Mouse (Mus musculus) erythroblast, embryonic 14.5 days (primary cell): ENCODE data around the gene Ctdnep1. TPM values are rescaled to one million over a fixed set of nuclear protein-coding genes. Genes with fewer than 3 reads are reported as not detected.

Source experiments
- H3K27me3 ChIP-seq: 2 replicates; pipeline ENCODE4 v1.6.1; 2012; ENCODE audit warnings: inconsistent platforms; ENCODE audit not compliant: control insufficient read depth
- H3K36me3 ChIP-seq: 2 replicates; pipeline ENCODE4 v1.6.1; 2012; ENCODE audit warnings: mild to moderate bottlenecking, inconsistent platforms; ENCODE audit not compliant: control insufficient read depth
- H3K4me1 ChIP-seq: 2 replicates; pipeline ENCODE4 v1.6.1; 2012; ENCODE audit warnings: inconsistent platforms; ENCODE audit not compliant: control insufficient read depth
- H3K4me3 ChIP-seq: replicated peaks from 2 replicates; pipeline ENCODE3; 2012; ENCODE audit warnings: moderate library complexity, mild to moderate bottlenecking, inconsistent platforms
- H3K9me3 ChIP-seq: 2 replicates; pipeline ENCODE4 v1.6.1; 2012; ENCODE audit warnings: low read length, inconsistent platforms, mixed read lengths; ENCODE audit not compliant: control insufficient read depth
- GATA1 ChIP-seq: IDR thresholded peaks from 2 replicates; pipeline ENCODE4 v1.6.1; 2012; ENCODE audit warnings: low read length, inconsistent platforms, mixed read lengths
- TAL1 ChIP-seq: IDR thresholded peaks from 3 replicates; pipeline ENCODE4 v1.6.1; 2012; ENCODE audit warnings: low read length, inconsistent platforms, mixed read lengths
- polyA plus RNA-seq: library from polyadenylated mRNA; stranded (reverse); fragments of >175 nt; gene quantifications from 2 replicates; pipeline ENCODE4 v1.2.3, GENCODE M21; 2012

The Ctdnep1 gene
- polyA plus RNA-seq, 1 experiment: 23.2 TPM

DNA sequence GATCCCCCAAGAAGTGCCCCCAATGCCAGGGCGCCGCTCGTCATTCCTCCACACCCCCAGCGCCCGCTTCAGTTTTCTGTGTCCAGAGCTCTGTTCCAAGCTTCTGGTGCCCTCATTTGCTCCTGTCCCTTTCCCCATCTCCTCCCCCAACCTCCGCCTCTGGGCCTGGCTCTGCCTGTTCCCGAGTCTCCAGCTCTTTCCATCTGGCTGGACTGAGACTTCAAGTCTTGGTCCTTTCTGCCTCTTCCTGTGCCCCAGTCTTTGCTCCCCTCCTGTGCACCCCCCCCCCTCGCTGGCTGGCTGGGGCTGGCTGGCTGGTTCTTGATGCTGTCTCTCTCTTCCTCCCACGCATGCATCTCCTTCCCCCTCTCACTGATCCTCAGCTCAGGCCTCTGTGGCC lies 46.4 kb downstream of the Ctdnep1 start:
- TF ChIP-seq GATA1 (no peak), TAL1 (no peak)
- H3K27me3 ChIP-seq: peaks cover 67% of the 10 kb centered on the region

DNA sequence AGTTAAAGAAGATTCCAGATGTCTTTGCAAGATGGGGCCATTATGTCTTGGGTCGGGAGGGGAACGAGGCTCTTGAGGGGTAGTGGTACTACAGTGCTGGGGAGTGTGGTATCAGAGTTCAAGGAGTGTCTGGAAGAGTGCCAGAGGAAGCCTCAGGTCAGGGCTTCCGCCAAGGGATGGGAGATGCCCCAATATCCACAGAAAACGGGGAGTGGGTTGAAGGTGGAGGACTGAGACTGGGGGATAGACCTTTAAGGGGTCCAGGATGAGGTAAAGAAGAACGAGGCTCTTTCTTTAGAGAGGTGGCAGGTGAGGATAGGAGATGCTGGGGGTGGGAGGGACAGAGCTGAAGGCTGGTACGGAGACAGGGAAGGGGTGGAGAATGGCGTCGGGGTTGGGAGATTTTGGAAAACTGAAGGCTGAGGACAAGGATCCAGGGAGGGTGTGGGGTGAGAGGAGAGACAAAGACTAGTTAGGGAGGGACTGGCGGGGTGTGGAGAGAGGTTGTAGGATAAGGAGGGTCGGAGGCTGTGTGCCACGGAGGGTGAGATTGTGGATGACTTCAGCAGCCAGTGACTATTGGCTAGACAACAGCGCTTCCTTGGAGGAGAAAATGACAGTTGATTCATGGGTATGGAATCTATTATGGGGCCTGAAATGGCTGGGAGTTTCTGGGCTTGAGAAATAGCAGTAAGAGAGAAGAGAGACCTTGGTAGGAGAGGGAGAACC lies 47.6 kb downstream of the Ctdnep1 start:
- TF ChIP-seq TAL1: no peak
- TF ChIP-seq GATA1: no peak
- Histone ChIP-seq H3K27me3 (peaks cover 55% of the 10 kb centered on the region), H3K4me3 (no peak overlapping the region)

More for the DNA sequence above, 46.4 kb downstream of the Ctdnep1 start:
- H3K36me3 ChIP-seq: no peaks in the 10 kb centered on the region; the same call in 1 of the 2 replicates
- no peaks in the 10 kb centered on the region for H3K9me3 ChIP-seq
- H3K4me1 ChIP-seq: peaks cover 15% of the 10 kb centered on the region
- H3K4me3 ChIP-seq: no peak overlapping the region

GRCm38 (mm10) chr11:70029130-70029801 lies 48.3 kb downstream of the Ctdnep1 start:
- TF ChIP-seq GATA1: no peak
- TF ChIP-seq TAL1: no peak
- peaks cover 48% of the 10 kb centered on the region for H3K27me3 ChIP-seq
- H3K36me3 ChIP-seq: no peaks in the 10 kb centered on the region; the same call in 1 of the 2 replicates
- no peak overlapping the region for H3K4me3 ChIP-seq
- H3K4me1 ChIP-seq: peaks cover 15% of the 10 kb centered on the region
- H3K9me3 ChIP-seq: no peaks in the 10 kb centered on the region

More for the DNA sequence above, 47.6 kb downstream of the Ctdnep1 start:
- Histone ChIP-seq H3K4me1 (peaks cover 15% of the 10 kb centered on the region), H3K9me3 (no peaks in the 10 kb centered on the region), H3K36me3 (no peaks in the 10 kb centered on the region; the same call in 1 of the 2 replicates)

DNA sequence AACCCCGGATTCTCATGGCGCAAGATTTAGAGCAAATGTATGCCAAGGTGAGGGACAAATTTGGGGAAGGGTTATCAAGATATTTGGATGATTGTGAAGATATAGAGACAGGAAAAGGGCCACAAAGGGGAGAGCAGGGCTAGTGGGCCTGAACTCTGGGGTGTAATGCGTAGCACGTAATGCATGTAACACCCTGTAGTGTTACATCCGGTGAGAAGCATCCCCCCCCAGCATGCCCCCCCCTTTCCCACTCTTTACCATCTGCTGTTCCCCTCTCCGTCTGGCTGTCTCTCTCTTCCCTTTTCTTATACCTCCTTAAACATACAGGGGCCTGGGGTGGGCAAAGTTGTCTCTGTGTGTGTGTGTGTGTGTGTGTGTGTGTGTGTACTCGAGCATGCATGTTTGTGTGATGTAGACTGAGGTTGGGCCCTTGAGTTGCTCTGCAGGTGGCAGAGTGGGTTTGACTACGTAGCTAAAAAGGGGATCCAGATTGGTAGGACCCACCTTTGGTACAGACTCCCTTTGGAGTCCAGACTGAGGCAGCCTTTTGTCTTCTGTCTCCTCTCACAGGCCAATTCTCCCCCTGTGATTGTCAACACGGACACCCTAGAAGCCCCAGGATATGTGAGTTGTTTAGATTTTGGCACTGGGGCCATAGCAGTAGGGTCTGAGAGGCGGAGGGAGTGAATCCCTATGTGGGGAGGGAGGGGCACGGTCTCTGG lies 49.0 kb downstream of the Ctdnep1 start:
- TF ChIP-seq TAL1 (no peak), GATA1 (no peak)
- no peaks in the 10 kb centered on the region; the same call in 1 of the 2 replicates for H3K36me3 ChIP-seq
- H3K4me3 ChIP-seq: no peak overlapping the region
- H3K4me1 ChIP-seq: peaks cover 15% of the 10 kb centered on the region
- H3K27me3 ChIP-seq: peaks cover 41% of the 10 kb centered on the region
- no peaks in the 10 kb centered on the region for H3K9me3 ChIP-seq

- Histone ChIP-seq H3K4me1 (peaks cover 15% of the 10 kb centered on the region), H3K36me3 (no peaks in the 10 kb centered on the region; the same call in 1 of the 2 replicates), H3K27me3 (peaks cover 33% of the 10 kb centered on the region), H3K4me3 (no peak overlapping the region), H3K9me3 (no peaks in the 10 kb centered on the region)
- TF ChIP-seq GATA1: no peak
- no peak for TF ChIP-seq TAL1
These were observed 49.8 kb downstream of the Ctdnep1 start for GRCm38 (mm10) chr11:70030651-70031320.

- H3K36me3 ChIP-seq: no peaks in the 10 kb centered on the region; the same call in 1 of the 2 replicates
- H3K27me3 ChIP-seq: peaks cover 28% of the 10 kb centered on the region
- no peak overlapping the region for H3K4me3 ChIP-seq
- H3K9me3 ChIP-seq: no peaks in the 10 kb centered on the region
- H3K4me1 ChIP-seq: peaks cover 15% of the 10 kb centered on the region
- TF ChIP-seq GATA1 (no peak), TAL1 (no peak)
These were observed 50.3 kb downstream of the Ctdnep1 start for GRCm38 (mm10) chr11:70031321-70031670.

DNA sequence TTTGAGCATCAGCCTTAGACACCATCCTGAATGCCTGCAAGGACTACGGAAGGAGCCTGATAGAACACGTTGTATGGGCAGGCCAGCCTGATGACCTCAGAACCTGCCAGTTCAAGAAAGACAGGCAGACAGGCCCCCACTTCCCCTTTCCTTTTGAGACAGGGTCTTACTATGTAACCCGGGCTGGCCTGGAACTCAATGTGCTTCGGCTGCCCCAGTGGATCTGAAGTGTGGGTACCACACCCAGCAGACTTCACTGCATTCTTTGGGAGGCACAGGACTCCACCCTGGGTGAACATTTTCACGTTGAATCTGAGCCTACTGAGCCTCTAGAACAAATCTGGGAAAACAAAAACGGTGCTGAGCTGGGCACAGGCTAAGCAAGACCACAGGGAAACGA lies 57.2 kb downstream of the Ctdnep1 start:
- no peaks in the 10 kb centered on the region for H3K36me3 ChIP-seq

DNA sequence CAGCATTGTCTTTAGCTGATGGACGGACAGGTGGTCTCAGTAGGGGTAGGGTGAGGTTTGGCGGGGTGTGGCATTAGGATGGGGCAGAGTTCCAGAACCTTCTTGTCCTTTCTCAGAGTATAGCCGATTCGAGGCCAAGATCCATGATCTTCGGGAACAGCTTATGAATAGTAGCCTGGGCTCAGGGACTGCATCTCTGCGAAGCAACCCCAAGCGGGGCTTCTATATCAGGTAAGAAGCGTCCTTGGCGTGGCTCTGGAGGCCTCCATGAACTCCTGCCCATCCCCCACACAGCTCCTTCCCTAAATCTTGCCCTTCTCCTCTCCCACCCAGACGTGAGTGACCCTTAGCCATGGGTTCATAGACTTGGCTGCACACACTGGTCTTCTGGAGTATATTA lies 58.7 kb downstream of the Ctdnep1 start:
- no peaks in the 10 kb centered on the region for H3K9me3 ChIP-seq
- H3K36me3 ChIP-seq: no peaks in the 10 kb centered on the region
- no peak overlapping the region for H3K4me3 ChIP-seq
- no peaks in the 10 kb centered on the region for H3K27me3 ChIP-seq
- H3K4me1 ChIP-seq: peaks cover 4% of the 10 kb centered on the region
- TF ChIP-seq GATA1 (no peak), TAL1 (no peak)

More for the DNA sequence above, 57.2 kb downstream of the Ctdnep1 start:
- Histone ChIP-seq H3K9me3 (no peaks in the 10 kb centered on the region), H3K4me3 (no peak overlapping the region), H3K27me3 (no peaks in the 10 kb centered on the region), H3K4me1 (peaks cover 4% of the 10 kb centered on the region)
- TF ChIP-seq TAL1 (no peak), GATA1 (no peak)
